Mouse (Mus musculus): ENCODE data around the gene Lrrc25. TPM values are rescaled to one million over a fixed set of nuclear protein-coding genes. Genes with fewer than 3 reads are reported as not detected.

Lrrc25 gene
- total RNA-seq, 2 experiments from 2014 or later, result 1.1 to 1.6 TPM

- peak; percentile 94 to 96 for DNase-seq
- intact Hi-C loops (cut with DNase I), result loop anchor here (1.0 to 5.0 kb wide), 3 partner anchors 12 to 90 kb away; partner anchors contain the start of gene Iqcn
Observed at GRCm38 (mm10) chr8:70611849-70612248, 4.1 kb upstream of the Lrrc25 start.

GRCm38 (mm10) chr8:70613763-70614162 is 2.2 kb upstream of the Lrrc25 start:
- intact Hi-C loops (cut with DNase I), result loop anchor here (5.0 kb wide), 2 partner anchors 39 to 89 kb away; partner anchors contain the start of gene Iqcn
- no peak for DNase-seq

- no peak for DNase-seq
- intact Hi-C loops (cut with DNase I), result loop anchor here (5.0 kb wide), 2 partner anchors 38 to 88 kb away; partner anchors contain the start of gene Iqcn
Observed at GRCm38 (mm10) chr8:70614469-70614868, 1.5 kb upstream of the Lrrc25 start.

GRCm38 (mm10) chr8:70615281-70615680 is 674 bp upstream of the Lrrc25 start:
- intact Hi-C loops (cut with DNase I), result no loop called here
- DNase-seq, result no peak

- DNase-seq, result no peak
- intact Hi-C loops (cut with DNase I), result no loop called here
Observed at GRCm38 (mm10) chr8:70616645-70617044, 690 bp downstream of the Lrrc25 start.

GRCm38 (mm10) chr8:70617985-70618384 is 2.0 kb downstream of the Lrrc25 start:
- no peak for DNase-seq
- intact Hi-C loops (cut with DNase I), result no loop called here

GRCm38 (mm10) chr8:70618888-70619334 is 3.0 kb downstream of the Lrrc25 start:
- peak in 1 of 2 experiments; percentile 60 for DNase-seq
- intact Hi-C loops (cut with DNase I), result no loop called here

GRCm38 (mm10) chr8:70622220-70622619 is 6.3 kb downstream of the Lrrc25 start:
- intact Hi-C loops (cut with DNase I), result no loop called here
- DNase-seq, result no peak

GRCm38 (mm10) chr8:70625104-70625503 is 9.1 kb downstream of the Lrrc25 start:
- DNase-seq, result peak; percentile 43 to 75
- intact Hi-C loops (cut with DNase I), result no loop called here

- no peak for DNase-seq
- intact Hi-C loops (cut with DNase I), result no loop called here
Observed at GRCm38 (mm10) chr8:70627041-70627440, 11.1 kb downstream of the Lrrc25 start.

- intact Hi-C loops (cut with DNase I), result loop anchor here (1.0 kb wide), 1 partner anchor 24 kb away; no protein-coding TSS in a partner anchor
- no peak for DNase-seq
Observed at GRCm38 (mm10) chr8:70628986-70629490, 13.1 kb downstream of the Lrrc25 start.

GRCm38 (mm10) chr8:70629574-70630531 is 13.9 kb downstream of the Lrrc25 start:
- intact Hi-C loops (cut with DNase I), result loop anchor here (1.0 kb wide), 1 partner anchor 23 kb away; no protein-coding TSS in a partner anchor
- peak; percentile 92 to 93 for DNase-seq

GRCm38 (mm10) chr8:70630532-70631381 is 14.8 kb downstream of the Lrrc25 start:
- peak; percentile 75 to 77 for DNase-seq
- intact Hi-C loops (cut with DNase I), result no loop called here

- peak; percentile 65 to 67 for DNase-seq
- intact Hi-C loops (cut with DNase I), result no loop called here
Observed at GRCm38 (mm10) chr8:70631436-70631835, 15.5 kb downstream of the Lrrc25 start.

- intact Hi-C loops (cut with DNase I), result no loop called here
- no peak for DNase-seq
Observed at GRCm38 (mm10) chr8:70632346-70632892, 16.5 kb downstream of the Lrrc25 start, which contains the start of gene Gdf15. Gene Gdf15, minus strand, starts transcription at chr8:70632456.

GRCm38 (mm10) chr8:70634066-70634465 is 18.1 kb downstream of the Lrrc25 start:
- intact Hi-C loops (cut with DNase I), result no loop called here
- DNase-seq, result peak; percentile 86 to 89

GRCm38 (mm10) chr8:70635527-70635926 is 19.6 kb downstream of the Lrrc25 start:
- intact Hi-C loops (cut with DNase I), result no loop called here
- DNase-seq, result no peak

GRCm38 (mm10) chr8:70636838-70637237 is 20.9 kb downstream of the Lrrc25 start:
- no peak for DNase-seq
- intact Hi-C loops (cut with DNase I), result no loop called here

- intact Hi-C loops (cut with DNase I), result no loop called here
- DNase-seq, result no peak
Observed at GRCm38 (mm10) chr8:70638752-70639151, 22.8 kb downstream of the Lrrc25 start.

GRCm38 (mm10) chr8:70643019-70643418 is 27.1 kb downstream of the Lrrc25 start:
- intact Hi-C loops (cut with DNase I), result no loop called here
- DNase-seq, result no peak
